Mouse (Mus musculus) hindbrain, embryonic 11.5 days (tissue): Measurements from ENCODE around the gene Camk1d. TPM values are rescaled to one million over a fixed set of nuclear protein-coding genes. Genes with fewer than 3 reads are reported as not detected.

ENCODE experiments used
- ATAC-seq: fragments of 200-750 bp; cut with Nextera tagmentation; 2 replicates; pipeline ENCODE4 v1.8.0; 2017; ENCODE audit warnings: mild to moderate bottlenecking, moderate TSS enrichment, moderate library complexity; ENCODE audit not compliant: low FRiP score
- DNase-seq: peaks from one replicate; pipeline ENCODE4 v3.0.0-alpha.2; 2015; ENCODE audit warnings: low spot score
- H3K27ac ChIP-seq: fragments of 300-500 bp; sonication (generic); 2 replicates; pipeline ENCODE4 v1.5.1; 2014; ENCODE audit warnings: mild to moderate bottlenecking, low read depth, low read length
- H3K27me3 ChIP-seq: fragments of 300-500 bp; sonication (generic); 2 replicates; pipeline ENCODE4 v1.6.1; 2014; ENCODE audit warnings: mild to moderate bottlenecking, low read length, moderate library complexity, mixed read lengths; ENCODE audit not compliant: control insufficient read depth, insufficient read depth
- H3K36me3 ChIP-seq: fragments of 300-500 bp; sonication (generic); 2 replicates; pipeline ENCODE4 v1.6.1; 2014; ENCODE audit warnings: mild to moderate bottlenecking, low read length, moderate library complexity, mixed read lengths; ENCODE audit not compliant: control insufficient read depth, insufficient read depth
- H3K4me1 ChIP-seq: fragments of 300-500 bp; sonication (generic); replicated peaks from 2 replicates; pipeline ENCODE4 v1.6.1; 2014; ENCODE audit warnings: low read length, mixed read lengths; ENCODE audit not compliant: control insufficient read depth, insufficient read depth
- H3K4me2 ChIP-seq: fragments of 300-500 bp; sonication (generic); replicated peaks from 2 replicates; pipeline ENCODE4 v1.6.1; 2014; ENCODE audit warnings: mild to moderate bottlenecking, low read depth, low read length
- H3K4me3 ChIP-seq: fragments of 300-500 bp; sonication (generic); 2 replicates; pipeline ENCODE4 v1.5.1; 2014; ENCODE audit warnings: low read depth, low read length
- H3K9ac ChIP-seq: fragments of 300-500 bp; sonication (generic); 2 replicates; pipeline ENCODE4 v1.6.1; 2014; ENCODE audit warnings: low read depth, low read length
- H3K9me3 ChIP-seq: fragments of 300-500 bp; sonication (generic); 2 replicates; pipeline ENCODE4 v1.6.1; 2016; ENCODE audit warnings: low read length; ENCODE audit not compliant: control insufficient read depth
- WGBS: fragments of 180-500 bp; shearing (Covaris S2); extraction: QIAGEN DNeasy Blood & Tissue Kit; methylation state at CpG from one replicate; pipeline ENCODE4 v1.1.7; 2014; 5-methylcytosine and 5-hydroxymethylcytosine counted together
- polyA plus RNA-seq: library from polyadenylated mRNA; unstranded; fragments of >200 nt; fragmentation: Nextera tagmentation; extraction: Ambion mirVana; gene quantifications from 2 replicates; pipeline ENCODE4 v1.2.1, GENCODE M21; 2014

Gene Camk1d
- polyA plus RNA-seq, 1 experiment from 2014 or later, result 2.7 TPM

GRCm38 (mm10) chr2:5533868-5534267 is 180.4 kb downstream of the Camk1d start:
- no peaks in the 10 kb centered on the region for H3K36me3 ChIP-seq
- no peaks in the 10 kb centered on the region for H3K9me3 ChIP-seq
- H3K4me3 ChIP-seq, result no peak overlapping the region
- no peak for DNase-seq
- no peaks in the 10 kb centered on the region for H3K27me3 ChIP-seq
- no peak overlapping the region for H3K4me2 ChIP-seq
- no peak overlapping the region for H3K27ac ChIP-seq
- no peaks in the 10 kb centered on the region for H3K4me1 ChIP-seq
- H3K9ac ChIP-seq, result no peak overlapping the region
- no peak for ATAC-seq
- 58% methylated on average over 2 of the region's 2 CpGs for WGBS

GRCm38 (mm10) chr2:5529992-5530391 is 184.3 kb downstream of the Camk1d start:
- ATAC-seq (no peak), DNase-seq (no peak)
- Histone ChIP-seq H3K9ac (no peak overlapping the region), H3K4me1 (no peaks in the 10 kb centered on the region), H3K9me3 (no peaks in the 10 kb centered on the region), H3K27me3 (no peaks in the 10 kb centered on the region), H3K36me3 (no peaks in the 10 kb centered on the region), H3K27ac (no peak overlapping the region), H3K4me2 (no peak overlapping the region), H3K4me3 (no peak overlapping the region)
- 80% methylated on average over 2 of the region's 2 CpGs for WGBS

- no peak overlapping the region for H3K4me2 ChIP-seq
- no peaks in the 10 kb centered on the region for H3K27me3 ChIP-seq
- H3K4me3 ChIP-seq, result no peak overlapping the region
- ATAC-seq (no peak), DNase-seq (no peak)
- no peak overlapping the region for H3K9ac ChIP-seq
- no peaks in the 10 kb centered on the region for H3K9me3 ChIP-seq
- 63% methylated on average over 8 of the region's 8 CpGs for WGBS
- no peak overlapping the region for H3K27ac ChIP-seq
- no peaks in the 10 kb centered on the region for H3K4me1 ChIP-seq
- H3K36me3 ChIP-seq, result no peaks in the 10 kb centered on the region
These were observed 195.1 kb downstream of the Camk1d start for GRCm38 (mm10) chr2:5519221-5519669.

- H3K9ac ChIP-seq, result no peak overlapping the region
- DNase-seq (no peak), ATAC-seq (no peak)
- H3K4me1 ChIP-seq, result no peaks in the 10 kb centered on the region
- no peak overlapping the region for H3K4me2 ChIP-seq
- H3K9me3 ChIP-seq, result no peaks in the 10 kb centered on the region
- H3K27me3 ChIP-seq, result no peaks in the 10 kb centered on the region
- H3K4me3 ChIP-seq, result no peak overlapping the region
- WGBS, result 74% methylated on average over 2 of the region's 2 CpGs
- H3K27ac ChIP-seq, result no peak overlapping the region
- H3K36me3 ChIP-seq, result no peaks in the 10 kb centered on the region
These were observed 199.2 kb downstream of the Camk1d start for GRCm38 (mm10) chr2:5515106-5515505.

GRCm38 (mm10) chr2:5514095-5514494 is 200.2 kb downstream of the Camk1d start:
- no peaks in the 10 kb centered on the region for H3K36me3 ChIP-seq
- WGBS, result 92% methylated on average over 5 of the region's 5 CpGs
- no peak overlapping the region for H3K4me2 ChIP-seq
- H3K27me3 ChIP-seq, result no peaks in the 10 kb centered on the region
- H3K27ac ChIP-seq, result no peak overlapping the region
- H3K9me3 ChIP-seq, result no peaks in the 10 kb centered on the region
- no peak for ATAC-seq
- H3K4me1 ChIP-seq, result no peaks in the 10 kb centered on the region
- no peak overlapping the region for H3K4me3 ChIP-seq
- H3K9ac ChIP-seq, result no peak overlapping the region
- DNase-seq, result no peak

GRCm38 (mm10) chr2:5513621-5514020 is 200.7 kb downstream of the Camk1d start:
- Histone ChIP-seq H3K27me3 (no peaks in the 10 kb centered on the region), H3K4me3 (no peak overlapping the region), H3K27ac (no peak overlapping the region), H3K4me2 (no peak overlapping the region), H3K4me1 (no peaks in the 10 kb centered on the region), H3K9ac (no peak overlapping the region), H3K36me3 (no peaks in the 10 kb centered on the region), H3K9me3 (no peaks in the 10 kb centered on the region)
- ATAC-seq (no peak), DNase-seq (no peak)
- 89% methylated on average over 2 of the region's 2 CpGs for WGBS

GRCm38 (mm10) chr2:5510042-5510441 is 204.3 kb downstream of the Camk1d start:
- no peak overlapping the region for H3K4me3 ChIP-seq
- no peak for DNase-seq
- no peaks in the 10 kb centered on the region for H3K9me3 ChIP-seq
- no peak for ATAC-seq
- H3K27me3 ChIP-seq, result no peaks in the 10 kb centered on the region
- H3K9ac ChIP-seq, result no peak overlapping the region
- H3K36me3 ChIP-seq, result no peaks in the 10 kb centered on the region
- no peaks in the 10 kb centered on the region for H3K4me1 ChIP-seq
- 93% methylated on average over 6 of the region's 6 CpGs for WGBS
- no peak overlapping the region for H3K4me2 ChIP-seq
- no peak overlapping the region for H3K27ac ChIP-seq

GRCm38 (mm10) chr2:5499620-5500019 is 214.7 kb downstream of the Camk1d start:
- no peaks in the 10 kb centered on the region for H3K27me3 ChIP-seq
- 76% methylated on average over 4 of the region's 4 CpGs for WGBS
- no peaks in the 10 kb centered on the region for H3K4me1 ChIP-seq
- no peaks in the 10 kb centered on the region for H3K36me3 ChIP-seq
- no peaks in the 10 kb centered on the region for H3K9me3 ChIP-seq
- no peak overlapping the region for H3K9ac ChIP-seq
- H3K4me3 ChIP-seq, result no peak overlapping the region
- no peak for DNase-seq
- no peak for ATAC-seq
- no peak overlapping the region for H3K4me2 ChIP-seq
- H3K27ac ChIP-seq, result no peak overlapping the region

GRCm38 (mm10) chr2:5489916-5490315 is 224.4 kb downstream of the Camk1d start:
- DNase-seq, result peak; percentile 4
- Histone ChIP-seq H3K27ac (no peak overlapping the region), H3K27me3 (no peaks in the 10 kb centered on the region), H3K4me2 (no peak overlapping the region), H3K4me1 (no peaks in the 10 kb centered on the region), H3K9me3 (no peaks in the 10 kb centered on the region), H3K9ac (no peak overlapping the region), H3K36me3 (no peaks in the 10 kb centered on the region), H3K4me3 (no peak overlapping the region)
- 82% methylated on average over 5 of the region's 5 CpGs for WGBS
- ATAC-seq, result no peak
